Mouse (Mus musculus) liver, embryonic 15.5 days (tissue): ENCODE results near the gene Ascl2. TPM values are rescaled to one million over a fixed set of nuclear protein-coding genes. Genes with fewer than 3 reads are reported as not detected.

ENCODE experiments used
- ATAC-seq: fragments of 200-750 bp; cut with Nextera tagmentation; 2 replicates; pipeline ENCODE4 v1.8.0; 2017; ENCODE audit warnings: moderate number of reproducible peaks, mild to moderate bottlenecking, moderate library complexity; ENCODE audit not compliant: insufficient read depth
- H3K27ac ChIP-seq: fragments of 300-500 bp; sonication (generic); replicated peaks from 2 replicates; pipeline ENCODE4 v1.5.1; 2015; ENCODE audit warnings: mild to moderate bottlenecking, inconsistent platforms
- H3K27me3 ChIP-seq: fragments of 300-500 bp; sonication (generic); 2 replicates; pipeline ENCODE4 v1.6.1; 2015; ENCODE audit warnings: mild to moderate bottlenecking, inconsistent platforms
- H3K36me3 ChIP-seq: fragments of 300-500 bp; sonication (generic); replicated peaks from 2 replicates; pipeline ENCODE4 v1.6.1; 2015; ENCODE audit warnings: moderate library complexity, mild to moderate bottlenecking, inconsistent platforms
- H3K4me1 ChIP-seq: fragments of 300-500 bp; sonication (generic); replicated peaks from 2 replicates; pipeline ENCODE4 v1.6.1; 2015; ENCODE audit warnings: inconsistent platforms
- H3K4me2 ChIP-seq: fragments of 300-500 bp; sonication (generic); 2 replicates; pipeline ENCODE4 v1.6.1; 2015; ENCODE audit warnings: moderate library complexity, mild to moderate bottlenecking, inconsistent platforms
- H3K4me3 ChIP-seq: fragments of 300-500 bp; sonication (generic); replicated peaks from 2 replicates; pipeline ENCODE4 v1.5.1; 2015; ENCODE audit warnings: mild to moderate bottlenecking, inconsistent platforms
- H3K9ac ChIP-seq: fragments of 300-500 bp; sonication (generic); 2 replicates; pipeline ENCODE4 v1.6.1; 2015; ENCODE audit warnings: moderate library complexity, mild to moderate bottlenecking, inconsistent platforms
- H3K9me3 ChIP-seq: fragments of 300-500 bp; sonication (generic); replicated peaks from 2 replicates; pipeline ENCODE4 v1.6.1; 2016; ENCODE audit warnings: inconsistent platforms
- WGBS: fragments of 180-500 bp; shearing (Covaris S2); methylation state at CpG from one replicate; pipeline ENCODE4 v1.1.7; 2015; ENCODE audit warnings: mixed read lengths; ENCODE audit not compliant: insufficient replicate concordance; 5-methylcytosine and 5-hydroxymethylcytosine counted together
- polyA plus RNA-seq: library from polyadenylated mRNA; unstranded; fragments of >200 nt; fragmentation: Nextera tagmentation; extraction: Ambion mirVana; gene quantifications from 2 replicates; pipeline ENCODE4 v1.2.1, GENCODE M21; 2015

Ascl2 gene
- polyA plus RNA-seq, 1 experiment from 2014 or later, result 0.25 TPM

GRCm38 (mm10) chr7:142949568-142949967, 19.5 kb downstream of the Ascl2 start:
- ATAC-seq, result no peak
- Histone ChIP-seq H3K4me2 (no peak overlapping the region), H3K9ac (no peak overlapping the region)

GRCm38 (mm10) chr7:142937631-142938030, 31.4 kb downstream of the Ascl2 start:
- Histone ChIP-seq H3K9ac (no peak overlapping the region), H3K9me3 (no peaks in the 10 kb centered on the region), H3K4me1 (no peaks in the 10 kb centered on the region), H3K27me3 (peaks cover 5% of the 10 kb centered on the region; the same call in 1 of the 2 replicates), H3K4me3 (no peak overlapping the region), H3K27ac (no peak overlapping the region), H3K4me2 (no peak overlapping the region), H3K36me3 (no peaks in the 10 kb centered on the region)
- no peak for ATAC-seq

More at GRCm38 (mm10) chr7:142949568-142949967, 19.5 kb downstream of the Ascl2 start:
- Histone ChIP-seq H3K4me3 (no peak overlapping the region), H3K9me3 (no peaks in the 10 kb centered on the region), H3K4me1 (no peaks in the 10 kb centered on the region), H3K27me3 (peaks cover 19% of the 10 kb centered on the region; the same call in 1 of the 2 replicates), H3K27ac (no peak overlapping the region), H3K36me3 (no peaks in the 10 kb centered on the region)
- WGBS, result 5% methylated on average over 1 of the region's 1 CpGs

GRCm38 (mm10) chr7:142935708-142936107, 33.4 kb downstream of the Ascl2 start:
- no peak for ATAC-seq
- Histone ChIP-seq H3K4me3 (no peak overlapping the region), H3K4me2 (no peak overlapping the region), H3K27me3 (peaks cover 5% of the 10 kb centered on the region; the same call in 1 of the 2 replicates), H3K36me3 (no peaks in the 10 kb centered on the region), H3K9me3 (no peaks in the 10 kb centered on the region), H3K27ac (no peak overlapping the region), H3K4me1 (no peaks in the 10 kb centered on the region), H3K9ac (no peak overlapping the region)
- whole genome bisulfite sequencing, result 77% methylated on average over 14 of the region's 14 CpGs

GRCm38 (mm10) chr7:142932469-142932868, 36.6 kb downstream of the Ascl2 start:
- ATAC-seq, result no peak
- 41% methylated on average over 3 of the region's 3 CpGs for WGBS
- H3K9me3 ChIP-seq, result no peaks in the 10 kb centered on the region

GRCm38 (mm10) chr7:142931028-142931427, 38.0 kb downstream of the Ascl2 start, which contains the start of gene Th:
Th (minus strand) TSS chr7:142931128.
- Histone ChIP-seq H3K9me3 (no peaks in the 10 kb centered on the region), H3K4me2 (no peak within 1 kb of the TSS), H3K36me3 (no peaks in the 10 kb centered on the region), H3K27me3 (no peaks in the 10 kb centered on the region), H3K4me3 (no peak within 1 kb of the TSS), H3K27ac (no peak within 1 kb of the TSS), H3K9ac (no peak within 1 kb of the TSS), H3K4me1 (no peaks in the 10 kb centered on the region)
- no peak for ATAC-seq
- WGBS, result 58% methylated on average over 3 of the region's 3 CpGs

More at GRCm38 (mm10) chr7:142932469-142932868, 36.6 kb downstream of the Ascl2 start:
- Histone ChIP-seq H3K27me3 (no peaks in the 10 kb centered on the region), H3K4me3 (no peak overlapping the region), H3K4me1 (no peaks in the 10 kb centered on the region), H3K4me2 (no peak overlapping the region), H3K27ac (no peak overlapping the region), H3K36me3 (no peaks in the 10 kb centered on the region), H3K9ac (no peak overlapping the region)

GRCm38 (mm10) chr7:142929516-142929915, 39.5 kb downstream of the Ascl2 start:
- Histone ChIP-seq H3K4me1 (no peaks in the 10 kb centered on the region), H3K36me3 (no peaks in the 10 kb centered on the region), H3K9me3 (no peaks in the 10 kb centered on the region), H3K4me2 (no peak overlapping the region), H3K27ac (no peak overlapping the region), H3K9ac (no peak overlapping the region), H3K27me3 (no peaks in the 10 kb centered on the region), H3K4me3 (no peak overlapping the region)
- ATAC-seq, result no peak
- WGBS, result 81% methylated on average over 2 of the region's 2 CpGs

- Histone ChIP-seq H3K27me3 (no peaks in the 10 kb centered on the region), H3K4me3 (no peak overlapping the region), H3K4me1 (no peaks in the 10 kb centered on the region), H3K9ac (no peak overlapping the region), H3K36me3 (no peaks in the 10 kb centered on the region), H3K9me3 (no peaks in the 10 kb centered on the region), H3K27ac (no peak overlapping the region), H3K4me2 (no peak overlapping the region)
- ATAC-seq, result no peak
- 68% methylated on average over 8 of the region's 8 CpGs for WGBS
These were observed 41.8 kb downstream of the Ascl2 start for GRCm38 (mm10) chr7:142927293-142927692.

- WGBS, result 25% methylated on average over 8 of the region's 8 CpGs
- H3K9me3 ChIP-seq, result no peaks in the 10 kb centered on the region
These were observed 50.1 kb downstream of the Ascl2 start for GRCm38 (mm10) chr7:142918641-142919628.

GRCm38 (mm10) chr7:142917659-142918058, 51.4 kb downstream of the Ascl2 start:
- Histone ChIP-seq H3K4me2 (no peak overlapping the region), H3K9me3 (no peaks in the 10 kb centered on the region), H3K4me1 (no peaks in the 10 kb centered on the region), H3K9ac (no peak overlapping the region), H3K4me3 (no peak overlapping the region), H3K27ac (no peak overlapping the region), H3K27me3 (peaks cover 6% of the 10 kb centered on the region; the same call in 1 of the 2 replicates), H3K36me3 (no peaks in the 10 kb centered on the region)
- no peak for ATAC-seq
- 64% methylated on average over 5 of the region's 5 CpGs for WGBS

More at GRCm38 (mm10) chr7:142918641-142919628, 50.1 kb downstream of the Ascl2 start:
- no peaks in the 10 kb centered on the region for H3K36me3 ChIP-seq
- peaks cover 6% of the 10 kb centered on the region; the same call in 1 of the 2 replicates for H3K27me3 ChIP-seq
- no peaks in the 10 kb centered on the region for H3K4me1 ChIP-seq
- H3K27ac ChIP-seq, result no peak overlapping the region
- ATAC-seq, result peak; percentile 48
- H3K9ac ChIP-seq, result no peak overlapping the region
- H3K4me2 ChIP-seq, result no peak overlapping the region
- H3K4me3 ChIP-seq, result no peak overlapping the region
